Comparison of ENCODE assay signal across 14 mouse cellular contexts in the genomic region with DNA sequence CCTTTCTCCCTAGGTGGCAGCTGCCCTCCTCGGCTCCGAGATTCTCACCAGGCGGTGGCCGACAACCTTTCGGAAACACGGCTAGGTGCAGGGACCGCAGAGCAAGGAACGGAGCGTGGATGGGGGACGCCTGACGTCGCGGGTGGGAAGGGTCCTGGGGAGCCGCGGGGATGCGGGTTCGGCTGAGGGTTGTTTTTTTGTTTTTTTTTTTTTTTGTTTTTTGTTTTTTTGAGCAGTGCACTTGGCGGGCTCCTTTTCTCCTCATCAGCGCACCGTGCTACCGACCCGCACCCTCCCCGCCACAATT. TPM values are rescaled to one million over a fixed set of nuclear protein-coding genes. Genes with fewer than 3 reads are reported as not detected.
DNase-seq lines count a peak whose midpoint lies in the region; ATAC-seq and TF ChIP-seq lines count a peak whose summit lies in the region.
"Had no signal": no experiment of that assay in that cellular context is flagged by ENCODE, and none has a peak within 500 bp of the region (broad histone marks: within the 10 kb centered on the region; RNA-seq: fewer than 3 reads in every experiment).

No protein-coding gene starts in this region.

- WGBS in forebrain, embryonic 13.5 days: under 1% methylated on average over 23 of the region's 23 CpGs
- WGBS in forebrain, embryonic 16.5 days: 1% methylated on average over 23 of the region's 23 CpGs
- WGBS in midbrain, embryonic 11.5 days: under 1% methylated on average over 23 of the region's 23 CpGs
- 7% methylated on average over 23 of the region's 23 CpGs for WGBS in midbrain, postnatal 0 days
- under 1% methylated on average over 23 of the region's 23 CpGs for WGBS in limb, embryonic 10.5 days
- 5% methylated on average over 23 of the region's 23 CpGs for WGBS in stomach, embryonic 15.5 days

- H3K4me2 ChIP-seq in forebrain, embryonic 13.5 days: peak overlapping the region; percentile 35; the same call in 1 of the 2 replicates
- no peak overlapping the region for H3K4me2 ChIP-seq in forebrain, embryonic 16.5 days (ENCODE audit: low read length)
- H3K4me2 ChIP-seq in midbrain, embryonic 11.5 days: peak overlapping the region; percentile 53
- no peak overlapping the region for H3K4me2 ChIP-seq in midbrain, postnatal 0 days (ENCODE audit: low read depth, low read length, poor library complexity, severe bottlenecking)
- peak overlapping the region; percentile 31 for H3K4me2 ChIP-seq in stomach, embryonic 15.5 days
- H3K4me2 ChIP-seq: liver, embryonic 13.5 days had no signal

- no peak for ATAC-seq in forebrain, embryonic 13.5 days
- ATAC-seq in forebrain, embryonic 16.5 days: no peak
- no peak for ATAC-seq in midbrain, embryonic 11.5 days (ENCODE audit: low FRiP score)
- ATAC-seq in midbrain, postnatal 0 days (ENCODE audit: low FRiP score): no peak
- no peak for ATAC-seq in stomach, embryonic 15.5 days (ENCODE audit: insufficient read depth, low FRiP score, low read depth)

- H3K9me3 ChIP-seq in forebrain, embryonic 13.5 days (replicated peaks): no peaks in the 10 kb centered on the region
- no peaks in the 10 kb centered on the region for H3K9me3 ChIP-seq in forebrain, embryonic 16.5 days (ENCODE audit: control insufficient read depth, low read length)
- no peaks in the 10 kb centered on the region for H3K9me3 ChIP-seq in midbrain, embryonic 11.5 days (ENCODE audit: control insufficient read depth, low read length)
- H3K9me3 ChIP-seq in midbrain, postnatal 0 days (ENCODE audit: low read length): no peaks in the 10 kb centered on the region
- no peaks in the 10 kb centered on the region for H3K9me3 ChIP-seq in limb, embryonic 10.5 days (replicated peaks)
- no peaks in the 10 kb centered on the region for H3K9me3 ChIP-seq in stomach, embryonic 15.5 days
- H3K9me3 ChIP-seq: liver, embryonic 13.5 days had no signal

- peak; percentile 95 for DNase-seq in midbrain, embryonic 11.5 days (ENCODE audit: low spot score, missing footprints)
- no peak for DNase-seq in midbrain, postnatal 0 days (ENCODE audit: low spot score)
- peak; percentile 63 for DNase-seq in limb, embryonic 10.5 days (ENCODE audit: low spot score)
- DNase-seq in gastrocnemius, postnatal 10 days: no peak
- DNase-seq in thymus, postnatal 0 days (ENCODE audit: low spot score): no peak
- DNase-seq: B cell, adult 2 months; gastrocnemius, postnatal 25 days; liver, embryonic 13.5 days; right cerebral cortex, adult 18-20 months had no signal

- peaks cover 17% of the 10 kb centered on the region for H3K4me1 ChIP-seq in forebrain, embryonic 13.5 days
- peaks cover 7% of the 10 kb centered on the region for H3K4me1 ChIP-seq in forebrain, embryonic 16.5 days (replicated peaks; ENCODE audit: control insufficient read depth, insufficient read depth, low read length)
- H3K4me1 ChIP-seq in midbrain, embryonic 11.5 days (ENCODE audit: control insufficient read depth, insufficient read depth, low read length): peaks cover 25% of the 10 kb centered on the region
- H3K4me1 ChIP-seq in midbrain, postnatal 0 days (ENCODE audit: insufficient read depth, low read length): no peaks in the 10 kb centered on the region
- peaks cover 20% of the 10 kb centered on the region for H3K4me1 ChIP-seq in limb, embryonic 10.5 days
- H3K4me1 ChIP-seq in stomach, embryonic 15.5 days: peaks cover 9% of the 10 kb centered on the region

- TF ChIP-seq CTCF in midbrain, postnatal 0 days (IDR thresholded peaks at IDR 0.05): no peak

- H3K4me3 ChIP-seq in forebrain, embryonic 13.5 days: peak overlapping the region; percentile 12; the same call in 1 of the 2 replicates
- no peak overlapping the region for H3K4me3 ChIP-seq in forebrain, embryonic 16.5 days (replicated peaks; ENCODE audit: low read length)
- peak overlapping the region; percentile 31 for H3K4me3 ChIP-seq in midbrain, embryonic 11.5 days (ENCODE audit: low read depth, low read length)
- no peak overlapping the region for H3K4me3 ChIP-seq in midbrain, postnatal 0 days (ENCODE audit: low read depth, low read length)
- H3K4me3 ChIP-seq in limb, embryonic 10.5 days: peak overlapping the region; percentile 32
- H3K4me3 ChIP-seq in stomach, embryonic 15.5 days (replicated peaks): peak overlapping the region; percentile 20
- H3K4me3 ChIP-seq: liver, embryonic 13.5 days had no signal

- H3K27me3 ChIP-seq in forebrain, embryonic 13.5 days: peaks cover 98% of the 10 kb centered on the region
- H3K27me3 ChIP-seq in forebrain, embryonic 16.5 days (replicated peaks; ENCODE audit: control insufficient read depth, insufficient read depth, low read length): peaks cover 71% of the 10 kb centered on the region
- peaks cover 91% of the 10 kb centered on the region for H3K27me3 ChIP-seq in midbrain, embryonic 11.5 days (ENCODE audit: control insufficient read depth, insufficient read depth, low read length)
- H3K27me3 ChIP-seq in midbrain, postnatal 0 days (ENCODE audit: insufficient read depth, low read length): peaks cover 64% of the 10 kb centered on the region
- H3K27me3 ChIP-seq in limb, embryonic 10.5 days (ENCODE audit: low read depth, poor library complexity, severe bottlenecking): peaks cover 100% of the 10 kb centered on the region
- H3K27me3 ChIP-seq in stomach, embryonic 15.5 days (replicated peaks): peaks cover 61% of the 10 kb centered on the region

- H3K9ac ChIP-seq in forebrain, embryonic 13.5 days: no peak overlapping the region
- no peak overlapping the region for H3K9ac ChIP-seq in forebrain, embryonic 16.5 days (replicated peaks; ENCODE audit: low read depth, low read length)
- H3K9ac ChIP-seq in midbrain, embryonic 11.5 days (ENCODE audit: low read length): peak overlapping the region; percentile 29
- H3K9ac ChIP-seq in midbrain, postnatal 0 days (replicated peaks; ENCODE audit: low read length, poor library complexity, severe bottlenecking): no peak overlapping the region
- H3K9ac ChIP-seq in stomach, embryonic 15.5 days: no peak overlapping the region
- H3K9ac ChIP-seq: liver, embryonic 13.5 days had no signal

- no peak overlapping the region for H3K27ac ChIP-seq in forebrain, embryonic 13.5 days
- H3K27ac ChIP-seq in forebrain, embryonic 16.5 days (ENCODE audit: low read length): no peak overlapping the region
- H3K27ac ChIP-seq in midbrain, embryonic 11.5 days (ENCODE audit: low read depth, low read length): no peak overlapping the region
- no peak overlapping the region for H3K27ac ChIP-seq in midbrain, postnatal 0 days (ENCODE audit: low read depth, low read length)
- no peak overlapping the region for H3K27ac ChIP-seq in limb, embryonic 10.5 days
- H3K27ac ChIP-seq in stomach, embryonic 15.5 days: no peak overlapping the region
- H3K27ac ChIP-seq: kidney, postnatal 0 days; liver, embryonic 13.5 days had no signal

- no peaks in the 10 kb centered on the region for H3K36me3 ChIP-seq in forebrain, embryonic 13.5 days (ENCODE audit: poor library complexity, severe bottlenecking)
- no peaks in the 10 kb centered on the region for H3K36me3 ChIP-seq in forebrain, embryonic 16.5 days (ENCODE audit: control insufficient read depth, insufficient read depth)
- no peaks in the 10 kb centered on the region for H3K36me3 ChIP-seq in midbrain, embryonic 11.5 days (ENCODE audit: control insufficient read depth, insufficient read depth, low read length)
- no peaks in the 10 kb centered on the region for H3K36me3 ChIP-seq in midbrain, postnatal 0 days (ENCODE audit: insufficient read depth, low read length)
- H3K36me3 ChIP-seq in limb, embryonic 10.5 days: no peaks in the 10 kb centered on the region
- H3K36me3 ChIP-seq in stomach, embryonic 15.5 days: no peaks in the 10 kb centered on the region
- H3K36me3 ChIP-seq: liver, embryonic 13.5 days had no signal

RNA-seq across cellular contexts. Expression of a gene that starts 5.9 kb away (rescaled TPM):
- polyA plus RNA-seq in forebrain, embryonic 13.5 days (2015; fragmentation: Nextera tagmentation; extraction: Ambion mirVana): 0.19 and 0.22 TPM in 2 replicates
- polyA plus RNA-seq in forebrain, embryonic 16.5 days (2015; fragmentation: Nextera tagmentation; extraction: Ambion mirVana): 0.06 TPM in 1 of 2 replicates, not detected in the other
- 9.3 and 10.5 TPM in 2 replicates for polyA plus RNA-seq in midbrain, embryonic 11.5 days (2014; fragmentation: Nextera tagmentation; extraction: Ambion mirVana)
- total RNA-seq in midbrain, postnatal 0 days (2014; rRNA removed): 1.3 and 1.4 TPM in 2 replicates
- 1.4 and 1.9 TPM in 2 replicates for polyA plus RNA-seq in midbrain, postnatal 0 days (2015; fragmentation: Nextera tagmentation; extraction: Ambion mirVana)
- 0.05 and 0.06 TPM in 2 replicates for polyA plus RNA-seq in limb, embryonic 10.5 days (2016; fragmentation: Nextera tagmentation; extraction: Ambion mirVana)
- 5.2 and 7.9 TPM in 2 replicates for polyA plus RNA-seq in stomach, embryonic 15.5 days (2015; fragmentation: Nextera tagmentation; extraction: Ambion mirVana)
- total RNA-seq in gastrocnemius, postnatal 10 days (2021): under 1 TPM in 1 of 2 experiments, not detected in 1; 0.07 TPM
- polyA plus RNA-seq in thymus, postnatal 0 days (2015; fragmentation: Nextera tagmentation; extraction: Ambion mirVana): not detected in 2 replicates
- total RNA-seq: gastrocnemius, postnatal 25 days; megakaryocyte-erythroid progenitor cell, adult 5-6 weeks had no signal

Comparison
In these comparisons a context has a peak if more than half of its experiments do, and no peak if none do; other contexts are left out.
1. H3K4me2 ChIP-seq: peak in forebrain, embryonic 13.5 days (single experiment), midbrain, embryonic 11.5 days (single experiment) and stomach, embryonic 15.5 days (single experiment); none in forebrain, embryonic 16.5 days (single experiment) and midbrain, postnatal 0 days (single experiment).
2. H3K4me3 ChIP-seq: peak in forebrain, embryonic 13.5 days (single experiment), midbrain, embryonic 11.5 days (single experiment), limb, embryonic 10.5 days (single experiment) and stomach, embryonic 15.5 days (single experiment); none in forebrain, embryonic 16.5 days (single experiment) and midbrain, postnatal 0 days (single experiment).
3. DNase-seq: peak in midbrain, embryonic 11.5 days (single experiment) and limb, embryonic 10.5 days (single experiment); none in midbrain, postnatal 0 days (single experiment), gastrocnemius, postnatal 10 days (single experiment) and thymus, postnatal 0 days (single experiment).